Mouse (Mus musculus): Measurements from ENCODE around the gene Hibch. TPM values are rescaled to one million over a fixed set of nuclear protein-coding genes. Genes with fewer than 3 reads are reported as not detected.

Hibch gene
- polyA plus RNA-seq, 1 experiment from 2014 or later = 14.8 TPM

- H3K27me3 ChIP-seq (ENCODE audit: control insufficient read depth, insufficient read depth, low read depth, low read length) = no peaks in the 10 kb centered on the region
- no peak overlapping the region for H3K4me3 ChIP-seq (ENCODE audit: low read depth, low read length)
- no peak overlapping the region for H3K9ac ChIP-seq (ENCODE audit: low read depth, low read length)
- no peaks in the 10 kb centered on the region for H3K4me1 ChIP-seq (ENCODE audit: control insufficient read depth, low read depth, low read length)
- ATAC-seq (ENCODE audit: low read depth) = no peak
- WGBS (ENCODE audit: insufficient replicate concordance) = 77% methylated on average over 5 of the region's 5 CpGs
- H3K9me3 ChIP-seq (replicated peaks; ENCODE audit: control insufficient read depth, low read length) = no peaks in the 10 kb centered on the region
- H3K4me2 ChIP-seq (ENCODE audit: low read depth, low read length) = no peak overlapping the region
- H3K36me3 ChIP-seq (ENCODE audit: control insufficient read depth, insufficient read depth) = no peaks in the 10 kb centered on the region
- H3K27ac ChIP-seq (ENCODE audit: low read length) = no peak overlapping the region
These were observed 89.8 kb downstream of the Hibch start for GRCm38 (mm10) chr1:52934494-52934893.

- H3K36me3 ChIP-seq (ENCODE audit: control insufficient read depth, insufficient read depth) = no peaks in the 10 kb centered on the region
- no peaks in the 10 kb centered on the region for H3K4me1 ChIP-seq (ENCODE audit: control insufficient read depth, low read depth, low read length)
- H3K9ac ChIP-seq (ENCODE audit: low read depth, low read length) = no peak overlapping the region
- H3K9me3 ChIP-seq (replicated peaks; ENCODE audit: control insufficient read depth, low read length) = no peaks in the 10 kb centered on the region
- H3K4me2 ChIP-seq (ENCODE audit: low read depth, low read length) = no peak overlapping the region
- H3K27ac ChIP-seq (ENCODE audit: low read length) = no peak overlapping the region
- no peak for ATAC-seq (ENCODE audit: low read depth)
- no peaks in the 10 kb centered on the region for H3K27me3 ChIP-seq (ENCODE audit: control insufficient read depth, insufficient read depth, low read depth, low read length)
- WGBS (ENCODE audit: insufficient replicate concordance) = 65% methylated on average over 1 of the region's 1 CpGs
- H3K4me3 ChIP-seq (ENCODE audit: low read depth, low read length) = no peak overlapping the region
These were observed 94.3 kb downstream of the Hibch start for GRCm38 (mm10) chr1:52939021-52939420.

- no peak for ATAC-seq (ENCODE audit: low read depth)
- Histone ChIP-seq H3K27ac (ENCODE audit: low read length) (no peak overlapping the region), H3K9me3 (replicated peaks; ENCODE audit: control insufficient read depth, low read length) (no peaks in the 10 kb centered on the region), H3K9ac (ENCODE audit: low read depth, low read length) (no peak overlapping the region), H3K27me3 (ENCODE audit: control insufficient read depth, insufficient read depth, low read depth, low read length) (peaks cover 6% of the 10 kb centered on the region; the same call in 1 of the 2 replicates), H3K36me3 (ENCODE audit: control insufficient read depth, insufficient read depth) (no peaks in the 10 kb centered on the region), H3K4me1 (ENCODE audit: control insufficient read depth, low read depth, low read length) (no peaks in the 10 kb centered on the region), H3K4me2 (ENCODE audit: low read depth, low read length) (no peak overlapping the region), H3K4me3 (ENCODE audit: low read depth, low read length) (no peak overlapping the region)
- WGBS (ENCODE audit: insufficient replicate concordance) = 69% methylated on average over 5 of the region's 5 CpGs
These were observed 103.2 kb downstream of the Hibch start for GRCm38 (mm10) chr1:52947895-52948294.

- Histone ChIP-seq H3K9ac (ENCODE audit: low read depth, low read length) (no peak overlapping the region), H3K36me3 (ENCODE audit: control insufficient read depth, insufficient read depth) (no peaks in the 10 kb centered on the region), H3K4me1 (ENCODE audit: control insufficient read depth, low read depth, low read length) (no peaks in the 10 kb centered on the region), H3K4me3 (ENCODE audit: low read depth, low read length) (no peak overlapping the region), H3K27me3 (ENCODE audit: control insufficient read depth, insufficient read depth, low read depth, low read length) (peaks cover 9% of the 10 kb centered on the region; the same call in 1 of the 2 replicates), H3K27ac (ENCODE audit: low read length) (peak overlapping the region; percentile 45; the same call in 1 of the 2 replicates), H3K9me3 (replicated peaks; ENCODE audit: control insufficient read depth, low read length) (no peaks in the 10 kb centered on the region), H3K4me2 (ENCODE audit: low read depth, low read length) (peak overlapping the region; percentile 28)
- ATAC-seq (ENCODE audit: low read depth) = peak; percentile 77
- 17% methylated on average over 5 of the region's 5 CpGs for WGBS (ENCODE audit: insufficient replicate concordance)
These were observed 106.6 kb downstream of the Hibch start for GRCm38 (mm10) chr1:52951146-52951868.

GRCm38 (mm10) chr1:52952143-52952542 lies 107.4 kb downstream of the Hibch start:
- Histone ChIP-seq H3K9me3 (replicated peaks; ENCODE audit: control insufficient read depth, low read length) (no peaks in the 10 kb centered on the region), H3K4me1 (ENCODE audit: control insufficient read depth, low read depth, low read length) (no peaks in the 10 kb centered on the region), H3K4me3 (ENCODE audit: low read depth, low read length) (peak overlapping the region; percentile 55), H3K9ac (ENCODE audit: low read depth, low read length) (peak overlapping the region; percentile 38; the same call in 1 of the 2 replicates), H3K4me2 (ENCODE audit: low read depth, low read length) (peak overlapping the region; percentile 67), H3K27ac (ENCODE audit: low read length) (peak overlapping the region; percentile 62; the same call in 1 of the 2 replicates), H3K36me3 (ENCODE audit: control insufficient read depth, insufficient read depth) (no peaks in the 10 kb centered on the region), H3K27me3 (ENCODE audit: control insufficient read depth, insufficient read depth, low read depth, low read length) (peaks cover 9% of the 10 kb centered on the region; the same call in 1 of the 2 replicates)
- ATAC-seq (ENCODE audit: low read depth) = no peak
- 5% methylated on average over 5 of the region's 5 CpGs for WGBS (ENCODE audit: insufficient replicate concordance)

GRCm38 (mm10) chr1:52952551-52953397 lies 108.0 kb downstream of the Hibch start:
- H3K27me3 ChIP-seq (ENCODE audit: control insufficient read depth, insufficient read depth, low read depth, low read length) = peaks cover 9% of the 10 kb centered on the region; the same call in 1 of the 2 replicates
- peak overlapping the region; percentile 38 for H3K9ac ChIP-seq (ENCODE audit: low read depth, low read length)
- WGBS (ENCODE audit: insufficient replicate concordance) = 1% methylated on average over 47 of the region's 47 CpGs
- peak overlapping the region; percentile 67 for H3K4me2 ChIP-seq (ENCODE audit: low read depth, low read length)
- H3K4me1 ChIP-seq (ENCODE audit: control insufficient read depth, low read depth, low read length) = no peaks in the 10 kb centered on the region
- H3K27ac ChIP-seq (ENCODE audit: low read length) = peak overlapping the region; percentile 62
- no peaks in the 10 kb centered on the region for H3K9me3 ChIP-seq (replicated peaks; ENCODE audit: control insufficient read depth, low read length)
- H3K36me3 ChIP-seq (ENCODE audit: control insufficient read depth, insufficient read depth) = no peaks in the 10 kb centered on the region
- ATAC-seq (ENCODE audit: low read depth) = peak; percentile 70
- H3K4me3 ChIP-seq (ENCODE audit: low read depth, low read length) = peak overlapping the region; percentile 55

- Histone ChIP-seq H3K4me1 (ENCODE audit: control insufficient read depth, low read depth, low read length) (no peaks in the 10 kb centered on the region), H3K27me3 (ENCODE audit: control insufficient read depth, insufficient read depth, low read depth, low read length) (peaks cover 9% of the 10 kb centered on the region; the same call in 1 of the 2 replicates), H3K4me2 (ENCODE audit: low read depth, low read length) (peak overlapping the region; percentile 67), H3K36me3 (ENCODE audit: control insufficient read depth, insufficient read depth) (no peaks in the 10 kb centered on the region), H3K9me3 (replicated peaks; ENCODE audit: control insufficient read depth, low read length) (no peaks in the 10 kb centered on the region), H3K27ac (ENCODE audit: low read length) (no peak overlapping the region; the same call in 1 of the 2 replicates), H3K9ac (ENCODE audit: low read depth, low read length) (no peak overlapping the region), H3K4me3 (ENCODE audit: low read depth, low read length) (no peak overlapping the region)
- WGBS (ENCODE audit: insufficient replicate concordance) = 31% methylated on average over 4 of the region's 4 CpGs
- ATAC-seq (ENCODE audit: low read depth) = no peak
These were observed 108.8 kb downstream of the Hibch start for GRCm38 (mm10) chr1:52953548-52953947.

GRCm38 (mm10) chr1:52954456-52954855 lies 109.7 kb downstream of the Hibch start:
- 45% methylated on average over 2 of the region's 2 CpGs for WGBS (ENCODE audit: insufficient replicate concordance)
- Histone ChIP-seq H3K9ac (ENCODE audit: low read depth, low read length) (no peak overlapping the region), H3K36me3 (ENCODE audit: control insufficient read depth, insufficient read depth) (no peaks in the 10 kb centered on the region), H3K4me1 (ENCODE audit: control insufficient read depth, low read depth, low read length) (no peaks in the 10 kb centered on the region), H3K4me3 (ENCODE audit: low read depth, low read length) (no peak overlapping the region), H3K4me2 (ENCODE audit: low read depth, low read length) (no peak overlapping the region), H3K27ac (ENCODE audit: low read length) (no peak overlapping the region), H3K9me3 (replicated peaks; ENCODE audit: control insufficient read depth, low read length) (no peaks in the 10 kb centered on the region), H3K27me3 (ENCODE audit: control insufficient read depth, insufficient read depth, low read depth, low read length) (peaks cover 9% of the 10 kb centered on the region; the same call in 1 of the 2 replicates)
- no peak for ATAC-seq (ENCODE audit: low read depth)

All from liver, embryonic 16.5 days (tissue).